Mouse (Mus musculus) embryonic stem cell, embryonic (primary cell): ENCODE data around the gene Cyp1a2.

ENCODE experiments used
- CTCF ChIA-PET, 4 experiments: fragments of 300-600 bp in 2 of 4; fragments of 350-600 bp in 2 of 4; sonication (Branson Sonifier 250); formaldehyde crosslinking; loops; one replicate each; lab custom pipeline; 2022; ENCODE audit warnings: inconsistent platforms in 2 of 4; lab: Charles Lee
- POLR2A ChIA-PET, 4 experiments: fragments of 300-600 bp in 2 of 4; fragments of 350-600 bp in 2 of 4; sonication (Branson Sonifier 250); formaldehyde crosslinking; loops; one replicate each; lab custom pipeline; 2022; ENCODE audit warnings: antibody characterized with exemption in 4 of 4, inconsistent platforms in 1 of 4; lab: Charles Lee

Gene Cyp1a2

DNA sequence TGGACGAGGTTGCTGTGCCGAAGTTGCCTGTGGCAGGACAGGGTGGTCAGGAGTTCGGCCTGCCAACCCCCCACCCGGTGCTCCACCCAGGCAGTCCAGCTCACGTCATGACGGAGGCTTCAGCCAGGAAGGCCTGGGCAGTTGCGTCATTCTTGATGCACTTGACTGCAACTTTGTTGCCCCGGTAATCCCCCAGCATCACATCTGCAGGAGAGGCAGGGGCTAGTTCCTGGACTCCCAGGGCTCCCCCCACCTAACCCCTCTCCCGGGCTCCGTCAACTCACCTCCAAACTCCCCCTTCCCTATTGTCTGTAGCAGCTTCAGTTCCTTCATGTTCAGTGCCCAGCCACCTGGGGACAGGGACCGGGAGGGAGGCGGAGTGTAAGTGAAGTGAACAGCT is 54.8 kb downstream of the Cyp1a2 start:
- ChIA-PET POLR2A (interaction anchor here (0.6 to 1.5 kb wide), 8 partner anchors 8 to 218 kb away, joined by 3 to 12 read pairs (median 4); partner anchors contain the start of genes Cox5a (in 1 of the 4), Csk (in 1 of the 4), Lman1l (in 1 of the 4) and Mpi (in 1 of the 4)), CTCF (interaction anchor here (0.6 to 3.5 kb wide), 39 partner anchors 8 to 332 kb away, joined by 3 to 38 read pairs (median 6); partner anchors contain the start of genes Csk (in 3 of the 4), Lman1l (in 2 of the 4), Scamp5 (in 1 of the 4) and Ulk3 (in 1 of the 4))

DNA sequence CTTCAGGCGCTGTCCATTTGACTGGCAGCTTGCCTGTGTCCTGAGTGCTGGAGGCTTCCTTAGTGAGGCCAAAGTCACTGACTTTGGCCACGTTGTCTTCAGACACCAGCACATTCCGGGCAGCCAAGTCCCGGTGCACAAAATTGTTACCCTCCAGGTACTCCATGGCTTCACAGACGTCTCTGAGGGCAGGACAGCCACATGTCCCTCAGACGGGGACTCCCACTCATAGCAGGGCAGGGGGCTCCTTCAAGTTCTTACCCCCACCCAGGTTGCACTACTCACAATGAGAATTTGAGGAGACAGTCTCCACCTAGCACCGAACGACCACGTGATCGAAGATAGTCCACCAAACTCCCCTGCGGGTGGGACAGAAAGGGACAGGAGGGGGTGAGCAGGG is 55.6 kb downstream of the Cyp1a2 start:
- POLR2A ChIA-PET, result no interaction called here
- CTCF ChIA-PET, result interaction anchor here in 2 of 4 experiments (1.1 to 3.5 kb wide), 3 partner anchors 10 to 61 kb away, joined by 3 to 38 read pairs (median 11); partner anchors contain the start of gene Csk (in 1 of the 2)

DNA sequence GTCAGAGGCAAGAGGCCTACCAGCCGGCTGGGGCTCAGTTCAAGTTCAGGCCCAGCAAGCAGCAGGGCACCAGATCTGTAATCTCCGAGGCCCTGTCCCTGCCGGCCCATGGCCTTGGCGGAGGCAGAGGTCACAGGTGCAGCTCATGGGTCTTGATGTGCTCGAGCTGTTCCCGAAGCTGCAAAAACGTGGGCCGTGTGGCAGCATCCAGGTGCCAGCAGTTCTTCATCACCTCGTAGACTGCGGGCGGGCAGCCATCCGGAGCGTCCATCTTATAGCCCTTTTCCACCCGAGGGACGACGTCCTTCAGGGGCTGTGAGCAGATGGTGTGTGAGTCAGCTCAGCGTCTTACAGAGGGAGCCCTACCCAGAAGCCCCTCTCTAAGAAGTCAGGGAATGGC is 56.3 kb downstream of the Cyp1a2 start:
- ChIA-PET POLR2A (interaction anchor here in 1 of 4 experiments (0.5 to 2.0 kb wide), 2 partner anchors 26 to 43 kb away, joined by 5 read pairs; partner anchors contain the start of gene Csk), CTCF (interaction anchor here in 1 of 4 experiments (3.5 kb wide), 1 partner anchor 27 kb away, joined by 38 read pairs; the partner anchor contains the start of gene Csk)
